ENCODE assay signal across 8 mouse cellular contexts in the genomic region with DNA sequence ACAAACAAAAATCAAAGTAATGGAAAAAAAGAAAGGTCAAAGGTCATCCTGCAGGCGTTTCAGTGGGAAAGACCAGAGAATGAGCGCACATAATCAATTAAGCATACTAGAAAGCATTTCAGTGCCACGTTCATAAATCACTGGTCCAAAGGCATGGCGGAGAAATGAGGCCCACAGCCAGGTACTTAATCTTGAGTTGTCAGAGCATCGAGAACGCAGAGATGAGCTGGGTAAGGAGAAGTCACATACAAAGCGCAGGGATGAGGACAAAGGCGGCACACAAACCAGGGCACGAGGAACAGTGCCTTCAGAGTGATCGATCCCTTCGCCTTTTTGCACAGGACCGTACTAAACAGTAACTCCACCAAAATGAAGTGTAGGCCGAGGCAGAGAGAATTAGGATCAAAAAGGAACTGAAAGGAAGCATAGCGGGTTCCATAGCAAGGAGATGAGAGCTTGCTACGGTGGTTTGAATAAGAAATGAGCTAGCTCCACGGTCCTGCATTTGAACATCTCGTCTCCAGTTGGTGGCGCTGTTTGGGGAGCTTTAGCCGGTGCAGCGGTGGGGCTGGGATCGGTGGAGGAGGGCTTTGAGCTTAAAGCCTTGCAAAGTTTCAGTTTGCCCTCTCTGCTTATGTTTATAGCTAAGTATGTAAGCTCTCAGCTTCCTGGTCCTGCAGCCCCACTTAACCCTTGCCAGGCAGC. TPM values are rescaled to one million over a fixed set of nuclear protein-coding genes. Genes with fewer than 3 reads are reported as not detected.
DNase-seq lines count a peak whose midpoint lies in the region; ATAC-seq lines count a peak whose summit lies in the region.

No protein-coding gene starts in this region.

- peaks cover 63% of the 10 kb centered on the region for H3K4me1 ChIP-seq in limb, embryonic 13.5 days
- H3K4me1 ChIP-seq in midbrain, embryonic 15.5 days = peaks cover 18% of the 10 kb centered on the region

- peak overlapping the region; percentile 31; the same call in 1 of the 2 replicates for H3K9ac ChIP-seq in limb, embryonic 13.5 days
- 0 out of 2 replicates have a peak overlapping the region, but pooled peaks have one; percentile 9 for H3K9ac ChIP-seq in midbrain, embryonic 15.5 days

- peak overlapping the region; percentile 23 for H3K4me3 ChIP-seq in limb, embryonic 13.5 days
- H3K4me3 ChIP-seq in midbrain, embryonic 15.5 days = peak overlapping the region; percentile 20; the same call in 1 of the 2 replicates

- ATAC-seq in granulocyte monocyte progenitor cell, adult 5-6 weeks (replicated peaks; ENCODE audit: poor library complexity, severe bottlenecking) = peak; percentile 71
- ATAC-seq in limb, embryonic 13.5 days (ENCODE audit: low FRiP score, low read depth) = peak; percentile 78
- ATAC-seq in midbrain, embryonic 15.5 days (replicated peaks) = 0 out of 2 replicates have a peak, but pooled peaks have one; percentile 44

- peak; percentile 72 to 76 for DNase-seq in left cerebral cortex, adult 18-20 months (ENCODE audit: low spot score in 2 of 2)
- no peak for DNase-seq in left cerebral cortex, adult 11 months (ENCODE audit: low spot score)
- peak; percentile 85 for DNase-seq in embryo, embryonic 11.5 days (ENCODE audit: low read depth, low spot score)
- peak; percentile 29 for DNase-seq in kidney, adult 11 months
- peak; percentile 29 to 72 for DNase-seq in spleen, adult 18-20 months

- WGBS in limb, embryonic 13.5 days = 8% methylated on average over 21 of the region's 21 CpGs
- WGBS in midbrain, embryonic 15.5 days = 4% methylated on average over 21 of the region's 21 CpGs

- peak overlapping the region; percentile 56 for H3K4me2 ChIP-seq in limb, embryonic 13.5 days (replicated peaks)
- peak overlapping the region; percentile 45 for H3K4me2 ChIP-seq in midbrain, embryonic 15.5 days

- H3K27ac ChIP-seq in limb, embryonic 13.5 days = peak overlapping the region; percentile 74
- H3K27ac ChIP-seq in midbrain, embryonic 15.5 days = peak overlapping the region; percentile 23; the same call in 1 of the 2 replicates

- H3K36me3 ChIP-seq in limb, embryonic 13.5 days = no peaks in the 10 kb centered on the region
- H3K36me3 ChIP-seq in midbrain, embryonic 15.5 days (replicated peaks) = no peaks in the 10 kb centered on the region

- no peaks in the 10 kb centered on the region for H3K9me3 ChIP-seq in limb, embryonic 13.5 days
- H3K9me3 ChIP-seq in midbrain, embryonic 15.5 days = no peaks in the 10 kb centered on the region

- no peaks in the 10 kb centered on the region for H3K27me3 ChIP-seq in limb, embryonic 13.5 days
- no peaks in the 10 kb centered on the region for H3K27me3 ChIP-seq in midbrain, embryonic 15.5 days (replicated peaks)

RNA-seq across cellular contexts. Expression of a gene that starts 33.3 kb away (rescaled TPM):
- total RNA-seq in left cerebral cortex, adult 18-20 months (2021) = 10 to 100 TPM; 78.2 to 80.1 TPM
- total RNA-seq in granulocyte monocyte progenitor cell, adult 5-6 weeks (2014; fragmentation: Nextera tagmentation) = 18.6 and 30.9 TPM in 2 replicates
- total RNA-seq in granulocyte monocyte progenitor cell, adult 5-6 weeks (2017) = 44.5 and 47.2 TPM in 2 replicates
- 24.3 and 27.7 TPM in 2 replicates for polyA plus RNA-seq in limb, embryonic 13.5 days (2015; fragmentation: Nextera tagmentation; extraction: Ambion mirVana)
- polyA plus RNA-seq in midbrain, embryonic 15.5 days (2015; fragmentation: Nextera tagmentation; extraction: Ambion mirVana) = 34.2 and 34.7 TPM in 2 replicates
